Mouse (Mus musculus): ENCODE data around the gene Pagr1b.

GRCm38 (mm10) chr7:127030172-127030571 lies 13.9 kb upstream of the Pagr1b start:
- TF ChIP-seq CTCF (IDR thresholded peaks at IDR 0.05; ENCODE audit: insufficient read depth, low read length): no peak
- TF ChIP-seq POLR2A (IDR thresholded peaks at IDR 0.05; ENCODE audit: borderline replicate concordance, extremely low read depth, low read depth, low read length): no peak
